Mouse (Mus musculus) heart, adult 18-20 months (tissue): ENCODE results near the gene Cym. TPM values are rescaled to one million over a fixed set of nuclear protein-coding genes. Genes with fewer than 3 reads are reported as not detected.

Experiments
- DNase-seq, 2 experiments: peaks; one replicate each; pipeline ENCODE4 v3.0.0; 2021 to 2022; ENCODE audit warnings: mixed read lengths in 1 of 2
- total RNA-seq, 2 experiments: library from RNA; stranded (reverse); gene quantifications; 2 replicates each; pipeline ENCODE4 v1.2.3; 2021

The Cym gene
- total RNA-seq, 2 experiments from 2014 or later = not detected

DNA sequence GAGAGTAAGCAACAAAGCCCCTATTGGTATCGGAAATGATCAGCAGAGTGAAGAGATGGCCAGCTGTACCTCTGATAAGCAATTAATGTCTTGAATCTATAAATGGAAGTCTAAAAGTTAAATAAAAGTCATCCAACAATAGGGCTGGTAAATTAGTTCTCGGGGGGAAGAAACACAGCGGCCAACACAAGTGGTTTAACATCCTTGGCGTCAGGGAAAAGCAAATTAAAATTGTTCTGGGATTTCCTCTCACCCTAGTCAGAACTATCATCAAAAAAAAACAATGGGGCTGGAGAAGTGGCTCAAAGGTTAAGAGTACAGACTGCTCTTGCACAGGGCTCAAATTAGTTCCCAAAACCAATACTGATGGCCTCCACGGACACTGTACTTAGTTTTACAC, 4.3 kb upstream of the Cym start:
- DNase-seq = peak in 1 of 2 experiments; percentile 39

DNA sequence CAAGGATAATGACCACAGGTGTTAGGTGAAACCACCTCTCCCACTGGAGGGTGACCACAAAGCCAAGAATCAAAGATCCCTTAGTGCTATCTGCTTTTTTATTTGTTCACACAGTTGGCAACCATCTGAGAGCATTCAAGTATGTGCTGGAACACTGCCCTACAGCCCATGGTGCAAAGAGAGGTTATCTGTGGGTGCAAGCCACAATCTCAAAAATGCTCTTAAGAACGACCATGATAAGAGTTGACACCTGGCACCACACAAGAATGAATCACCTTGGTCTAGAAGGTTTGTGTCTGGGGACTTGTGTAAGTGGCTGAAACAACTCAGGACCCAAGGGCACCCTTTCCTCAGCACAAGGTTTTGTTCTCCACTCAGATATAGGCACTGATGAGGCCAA, 1.7 kb upstream of the Cym start:
- DNase-seq = no peak

DNA sequence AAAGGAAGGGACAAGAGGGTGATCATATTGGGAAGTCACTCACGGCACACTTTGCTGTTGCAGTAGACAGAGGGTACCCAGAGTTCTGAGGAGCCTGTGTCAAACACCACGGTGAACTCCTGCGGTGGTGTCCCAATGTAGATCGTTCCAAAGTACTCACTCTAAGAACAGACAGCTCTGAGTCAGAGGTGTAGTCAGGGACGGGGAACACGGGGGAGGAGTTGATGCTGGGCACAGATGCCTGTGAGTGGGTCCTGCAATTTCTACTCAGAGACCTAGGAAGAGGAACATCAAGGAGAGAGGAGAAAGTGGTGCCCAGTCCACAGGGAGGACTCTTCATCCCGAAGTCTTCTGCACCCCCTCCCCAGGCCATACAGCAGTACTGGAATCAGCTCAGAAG, 3.0 kb downstream of the Cym start:
- no peak for DNase-seq

DNA sequence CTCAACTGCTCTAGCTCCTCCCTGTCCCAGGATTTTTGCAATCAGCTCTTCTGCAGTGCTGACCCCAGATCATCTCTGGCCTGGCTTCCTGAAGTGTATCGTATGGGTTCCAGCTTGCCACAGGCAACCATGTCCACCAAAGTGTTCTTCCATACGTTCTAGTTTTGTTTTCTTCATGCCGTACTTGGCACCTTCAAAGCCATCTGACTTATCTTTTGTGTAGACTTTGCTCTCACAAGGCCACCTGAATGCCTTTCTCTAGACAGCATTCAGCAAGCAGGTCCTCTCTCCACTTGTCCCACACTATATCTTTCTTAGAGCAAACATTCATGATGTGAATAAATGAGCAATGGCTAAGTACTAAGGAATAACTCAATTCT, 4.4 kb downstream of the Cym start:
- no peak for DNase-seq

DNA sequence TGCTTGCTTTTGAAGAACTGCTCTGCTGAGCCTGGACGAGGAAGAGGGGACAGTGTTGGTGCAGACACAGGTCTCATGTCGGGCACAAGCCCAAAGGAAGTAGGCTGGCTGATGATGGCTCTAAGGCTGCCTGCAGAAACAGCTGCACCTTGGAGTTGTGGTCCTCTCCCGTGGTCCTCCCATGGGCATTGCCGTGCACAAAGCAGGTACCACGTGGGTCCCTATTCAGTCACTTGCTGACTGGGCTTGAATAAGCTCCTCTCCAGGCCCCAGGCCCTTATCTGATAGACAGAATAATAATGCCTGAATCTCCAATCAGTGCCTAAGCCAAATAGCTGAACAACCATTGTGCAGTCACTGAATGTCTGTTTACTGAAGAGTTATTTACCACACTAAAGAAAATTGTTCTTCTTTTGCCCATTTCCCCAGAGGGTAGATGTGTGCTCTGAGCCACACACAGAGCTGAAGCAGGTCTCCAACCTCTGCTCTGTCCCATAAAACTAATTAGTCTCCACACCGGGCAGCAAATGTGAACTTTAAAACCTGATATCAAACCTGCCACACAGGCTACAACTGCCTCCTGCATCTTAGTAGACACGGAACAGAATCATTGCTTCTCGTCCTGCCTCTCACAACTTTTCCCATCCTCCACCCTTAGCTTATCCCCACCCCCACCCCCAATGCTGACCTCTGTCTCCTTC, 5.0 kb downstream of the Cym start:
- no peak for DNase-seq

DNA sequence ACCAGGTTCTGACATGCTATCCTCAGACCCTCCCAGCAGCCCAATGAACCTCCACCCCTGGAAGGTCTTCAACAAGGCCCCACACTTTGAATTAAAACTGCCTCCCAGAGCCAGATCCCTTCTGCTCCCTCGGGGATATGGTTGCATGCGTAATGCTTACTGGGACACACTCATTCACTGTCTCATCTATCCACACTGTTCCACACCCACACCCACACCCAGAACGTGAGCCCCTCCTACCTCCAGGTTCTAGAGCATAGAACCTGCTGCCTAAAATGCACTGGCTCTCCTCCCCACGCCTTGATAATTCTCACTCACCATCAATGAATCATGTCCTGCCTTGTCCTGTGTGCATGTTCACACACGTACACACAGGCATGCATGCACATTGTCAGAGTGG, 6.9 kb downstream of the Cym start:
- no peak for DNase-seq

DNA sequence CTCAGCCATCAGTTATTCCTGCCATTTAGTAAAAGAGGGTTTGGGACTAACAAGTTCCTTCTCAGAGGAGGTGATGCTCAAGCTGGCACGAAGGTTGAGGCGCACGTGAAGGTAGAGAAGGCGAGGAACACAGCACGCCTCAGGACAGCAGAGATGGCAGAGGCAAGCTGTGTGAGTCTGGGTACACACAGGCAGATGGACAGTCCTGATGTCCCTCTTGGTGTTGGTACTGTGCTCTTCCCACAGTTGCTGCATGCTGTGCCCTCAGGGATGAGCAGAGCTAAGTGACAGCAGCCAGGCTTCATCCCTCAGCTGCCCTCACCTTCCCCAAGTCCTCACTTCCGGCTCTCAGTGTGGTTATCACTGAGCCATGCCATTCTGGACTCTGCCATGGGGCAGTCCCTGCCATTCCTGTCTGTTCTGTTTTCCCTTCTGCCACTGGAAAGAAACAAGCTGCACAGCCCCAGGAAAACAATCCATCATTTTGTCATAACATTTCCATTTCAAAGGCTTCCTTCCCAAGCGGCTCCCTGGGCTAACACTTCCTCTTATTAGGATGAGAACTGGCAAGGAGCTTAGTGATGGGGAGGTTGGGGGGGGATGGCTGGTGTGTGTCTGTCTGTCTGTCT, 13.8 kb downstream of the Cym start:
- no peak for DNase-seq

DNA sequence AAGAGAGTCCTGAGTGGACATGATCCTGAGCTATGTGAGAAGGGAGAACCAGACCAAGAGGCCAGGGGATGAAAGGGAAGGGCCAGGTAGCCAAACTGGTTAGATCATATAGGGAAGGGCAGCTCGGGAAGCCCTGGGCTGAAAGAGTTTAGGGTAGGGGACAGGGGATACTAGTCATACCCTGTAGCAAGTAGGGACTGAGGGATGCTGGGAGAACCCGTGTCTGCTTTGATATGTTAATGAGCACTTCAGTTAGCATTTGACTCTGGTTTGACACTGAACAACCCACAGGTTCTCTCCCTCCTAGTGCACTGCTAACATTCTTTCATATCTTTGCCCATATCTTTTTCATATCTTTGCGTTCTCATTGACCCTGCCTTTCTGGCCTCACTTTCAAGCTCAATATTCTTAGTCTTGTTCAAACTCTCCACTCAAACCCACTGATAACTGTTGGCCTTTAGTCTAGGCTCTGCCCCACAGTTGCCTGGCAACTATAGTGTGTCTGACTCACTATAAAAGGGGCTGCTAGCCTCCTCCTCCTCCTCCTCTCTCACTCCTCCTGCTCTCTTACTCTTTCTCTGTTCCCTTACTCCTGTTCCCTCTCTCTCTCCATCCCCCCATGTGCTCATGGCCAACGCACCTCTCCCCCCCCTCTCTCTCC, 14.9 kb downstream of the Cym start:
- DNase-seq = peak in 1 of 2 experiments; percentile 12

DNA sequence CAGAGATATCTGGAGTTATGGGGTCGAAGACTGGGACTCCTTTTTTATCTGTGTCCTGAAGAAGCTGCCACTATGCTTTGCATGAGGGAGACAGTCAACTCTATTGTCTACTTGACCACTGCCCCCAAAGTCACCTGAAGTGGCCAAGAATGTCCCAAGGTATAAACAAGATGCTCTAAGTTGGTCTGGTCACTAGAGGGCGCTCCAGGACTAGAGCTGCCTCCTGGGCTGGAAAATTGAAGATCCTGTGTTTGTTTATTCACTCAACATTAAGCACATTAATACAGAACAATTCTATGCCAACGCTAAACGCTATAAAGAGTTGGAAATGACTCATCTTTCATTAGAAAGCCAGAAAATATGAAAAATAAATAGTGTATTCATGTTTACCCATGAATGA, 15.5 kb downstream of the Cym start:
- peak; percentile 70 to 89 for DNase-seq

DNA sequence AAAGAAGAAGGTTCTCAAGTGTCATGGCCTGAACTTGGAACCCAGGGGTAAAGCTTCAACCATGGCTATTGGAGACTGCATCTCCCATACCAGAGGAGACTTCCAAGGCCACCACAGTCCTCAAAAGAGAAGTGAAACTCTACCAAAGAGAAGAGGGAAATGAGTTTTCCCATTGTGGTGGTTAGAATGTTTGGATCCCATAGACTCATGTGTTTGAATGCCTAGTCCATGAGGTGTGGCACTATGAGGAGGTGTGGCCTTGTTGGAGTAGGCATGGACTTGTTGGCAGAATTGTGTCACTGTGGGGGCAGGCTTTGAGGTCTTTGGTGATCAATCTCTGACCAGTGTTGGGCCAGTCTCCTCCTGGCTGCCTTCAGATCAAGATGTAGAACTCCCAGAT, 16.4 kb downstream of the Cym start:
- DNase-seq = no peak

DNA sequence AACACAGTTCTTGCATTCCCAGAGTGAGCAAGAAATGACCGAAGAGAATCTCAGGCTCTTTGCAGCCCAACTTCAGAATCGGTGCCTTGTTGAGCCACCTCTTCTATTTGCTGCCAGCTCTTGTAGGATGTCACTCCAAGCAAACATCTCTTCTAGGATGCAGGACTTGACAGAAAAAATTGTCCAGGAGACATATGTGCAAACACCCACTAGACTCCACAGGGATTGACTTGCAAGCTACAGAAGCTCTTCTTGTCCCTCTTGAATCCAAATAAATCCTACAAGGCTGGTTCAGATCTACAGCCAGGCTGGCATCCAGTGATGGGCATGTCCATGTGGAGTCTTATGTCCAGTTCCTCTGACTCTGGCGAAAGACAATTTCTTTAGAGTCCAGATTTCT, 17.1 kb downstream of the Cym start:
- DNase-seq = no peak

DNA sequence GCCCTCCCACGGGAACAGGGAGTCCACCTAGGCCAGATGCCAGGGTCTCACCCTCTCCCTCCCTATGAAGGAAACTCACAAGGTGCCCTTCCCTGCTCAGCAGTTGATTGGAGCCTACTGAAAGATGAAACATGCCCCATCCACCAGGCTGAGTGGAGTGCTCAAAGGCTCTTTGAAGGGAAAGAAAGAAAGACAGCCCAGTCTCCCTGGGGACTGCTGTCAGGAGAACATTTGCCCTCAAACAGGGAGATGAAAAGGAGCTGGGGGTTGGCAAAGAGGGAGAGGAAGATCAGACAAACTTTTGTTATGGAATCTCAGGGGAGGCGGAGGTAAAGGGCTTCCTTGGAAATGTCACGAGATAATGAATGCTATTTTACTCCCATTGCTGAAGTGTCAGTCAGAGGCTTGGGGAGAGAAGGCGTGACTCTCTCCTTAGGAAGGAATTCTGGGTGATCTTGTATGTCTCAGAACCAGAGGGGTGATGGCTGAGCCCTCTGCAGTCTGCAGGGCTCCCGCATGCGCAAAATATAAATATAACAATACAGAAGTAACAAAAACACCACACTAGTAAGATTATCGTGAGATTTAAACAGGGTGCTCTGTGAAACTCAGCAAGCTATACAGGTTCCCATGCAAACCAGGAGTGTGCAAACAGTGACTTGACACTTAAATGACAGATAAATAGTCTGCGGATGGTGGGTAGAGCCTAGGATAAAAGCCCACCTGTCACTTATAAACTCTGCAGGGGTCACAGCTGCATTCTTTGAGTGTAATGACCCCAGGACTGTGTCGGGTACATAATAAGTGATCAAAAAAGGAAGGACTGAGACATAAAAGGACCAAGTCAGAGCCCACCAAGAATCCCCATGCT, 20.0 kb downstream of the Cym start:
- no peak for DNase-seq

DNA sequence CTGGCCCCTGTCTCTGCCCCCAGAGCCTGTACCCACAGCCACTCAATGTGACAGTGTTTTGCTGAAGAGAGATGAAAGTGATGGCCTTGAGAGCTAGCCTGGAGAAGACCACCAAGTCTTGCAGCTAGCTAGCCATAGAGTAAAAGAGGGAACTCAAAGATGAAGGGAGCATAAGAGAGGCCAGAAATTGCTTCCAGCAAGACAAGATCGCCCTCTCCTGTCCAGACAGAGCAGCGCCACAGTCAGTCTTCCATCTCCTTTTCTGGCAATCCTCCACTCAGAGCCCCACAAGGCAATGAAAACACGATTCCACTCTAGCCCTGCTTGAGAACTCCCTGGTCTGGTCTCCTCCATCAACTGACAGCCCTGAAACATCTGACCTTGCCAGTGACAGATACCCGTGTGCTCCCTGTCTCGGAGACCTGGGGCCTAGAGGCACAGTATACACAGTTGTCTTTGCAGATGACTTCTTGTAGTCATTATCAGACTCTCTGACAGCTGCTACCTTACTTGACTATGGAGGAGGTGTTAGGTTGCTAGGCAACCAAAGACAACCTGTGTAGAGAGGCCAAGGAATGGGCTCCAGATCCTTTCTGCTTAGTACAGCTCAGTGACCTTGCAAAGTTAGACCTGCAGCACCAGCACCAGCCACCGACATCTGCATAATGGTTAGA, 33.2 kb downstream of the Cym start:
- peak; percentile 13 to 54 for DNase-seq

DNA sequence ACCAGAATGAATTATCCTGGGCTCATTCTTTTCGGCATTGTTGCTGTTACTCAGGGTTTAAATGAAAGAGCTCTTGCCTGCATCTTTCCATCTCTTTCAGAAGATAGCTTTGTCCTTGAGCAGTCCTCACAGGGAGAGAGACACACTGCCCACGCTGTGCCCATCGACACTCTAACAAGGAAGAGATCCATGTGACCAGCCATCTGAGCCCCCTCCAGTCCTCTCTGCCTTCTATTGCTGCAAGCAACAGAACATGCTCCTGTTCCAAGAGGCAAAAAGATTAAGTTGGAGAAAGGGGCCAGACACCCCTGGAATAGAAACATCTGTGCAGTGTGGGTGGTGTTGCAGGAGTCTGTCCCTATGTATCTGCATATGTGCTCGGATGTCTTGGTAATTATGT, 34.5 kb downstream of the Cym start:
- DNase-seq = no peak

DNA sequence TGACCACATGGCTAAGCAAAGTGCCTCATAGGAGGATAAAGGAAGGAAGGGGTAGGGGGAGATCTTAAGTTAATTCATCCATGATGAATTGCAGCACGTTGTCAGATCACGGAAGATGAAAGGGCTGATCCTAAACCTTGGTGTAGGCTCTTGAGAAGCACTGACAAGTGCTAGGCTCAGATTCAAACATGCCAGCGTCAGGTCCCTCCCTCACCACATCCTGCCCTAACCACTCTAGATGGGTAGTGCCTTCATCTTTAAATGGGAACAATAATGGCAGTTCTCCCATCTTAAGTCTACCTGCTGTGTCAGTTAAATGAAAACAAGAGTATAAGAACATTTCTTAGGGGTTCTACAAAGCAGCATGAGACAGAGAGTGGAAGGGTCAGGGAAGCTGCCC, 35.9 kb downstream of the Cym start:
- DNase-seq = no peak

DNA sequence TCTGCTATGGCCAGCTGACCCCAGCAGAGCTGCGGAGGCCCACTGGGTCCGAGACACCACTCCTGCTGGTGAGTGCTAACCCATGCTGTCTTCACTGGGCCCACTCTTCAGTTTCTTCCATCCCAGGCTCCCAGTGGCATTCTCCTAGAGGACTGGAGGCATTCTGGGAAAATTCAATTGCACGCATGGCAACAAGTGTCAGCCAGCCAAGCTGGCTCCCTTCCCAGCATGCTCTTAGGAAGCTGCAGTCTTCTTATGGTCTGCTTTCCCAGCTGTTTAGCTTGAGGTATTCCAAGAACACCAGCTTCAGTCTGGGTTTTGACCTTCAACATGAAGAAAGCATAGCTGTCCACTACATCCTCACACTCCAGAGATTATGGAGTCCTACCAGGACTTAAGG, 38.4 kb downstream of the Cym start:
- peak; percentile 42 to 46 for DNase-seq

DNA sequence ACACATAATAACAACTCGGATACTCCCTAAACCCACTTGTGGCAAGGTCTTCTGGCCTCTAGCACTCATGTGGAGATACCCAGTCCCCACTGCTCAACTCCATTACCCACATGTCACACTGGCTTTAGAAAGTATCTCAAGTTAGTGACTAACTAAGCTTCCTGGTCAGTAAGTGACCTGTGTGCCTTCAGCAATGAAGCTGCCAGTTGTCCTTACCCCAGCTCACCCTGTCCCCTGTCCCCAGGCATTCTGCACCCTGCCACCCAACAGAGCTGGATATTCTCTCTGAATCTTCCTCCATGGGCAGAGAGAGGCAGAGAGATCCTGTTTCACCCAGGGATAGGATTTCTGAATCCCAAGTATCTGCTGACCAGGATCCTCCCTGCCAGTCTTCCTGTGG, 38.8 kb downstream of the Cym start, which contains the start of gene Kcna10:
Gene Kcna10 (plus strand): TSS at position 301 of the 400 bp plus-strand sequence.
- no peak for DNase-seq

DNA sequence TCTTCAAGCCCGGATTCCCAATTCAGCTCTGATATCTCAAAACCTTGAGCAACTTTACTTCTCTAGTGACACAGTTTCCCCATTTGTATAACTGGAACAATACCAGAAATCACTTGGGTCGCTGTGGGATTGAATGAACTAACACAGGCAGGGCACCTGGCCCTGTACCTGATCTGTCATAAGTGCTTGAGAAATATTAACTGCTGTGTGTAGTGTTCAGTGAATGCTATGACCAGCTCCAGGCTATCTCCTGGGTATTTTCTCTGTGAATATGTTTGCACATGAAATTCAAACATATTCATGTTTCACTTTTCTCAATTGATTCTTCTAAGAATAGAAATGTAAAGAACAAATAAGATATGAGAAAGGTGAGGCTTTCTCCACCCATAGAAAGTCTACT, 40.7 kb downstream of the Cym start:
- no peak for DNase-seq

DNA sequence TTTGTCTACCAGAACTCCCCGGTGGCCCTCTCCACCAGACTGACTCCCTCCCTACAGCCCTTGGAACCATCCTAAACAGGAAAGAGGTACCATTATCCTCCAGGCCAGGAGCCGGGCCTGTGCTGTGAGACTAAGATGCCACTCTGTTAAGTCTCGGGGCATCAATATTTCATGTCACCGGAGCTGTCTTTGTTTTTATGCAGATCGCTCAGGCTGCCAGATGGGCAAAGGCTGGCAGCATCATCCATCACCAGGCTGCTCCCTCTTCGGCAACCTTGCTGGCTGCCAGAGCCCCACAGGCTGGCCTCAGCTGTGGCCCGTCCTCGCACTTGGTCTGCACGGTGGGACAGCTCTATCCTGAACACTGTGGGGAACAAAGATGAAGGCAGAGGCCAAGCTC, 45.0 kb downstream of the Cym start:
- DNase-seq = no peak

DNA sequence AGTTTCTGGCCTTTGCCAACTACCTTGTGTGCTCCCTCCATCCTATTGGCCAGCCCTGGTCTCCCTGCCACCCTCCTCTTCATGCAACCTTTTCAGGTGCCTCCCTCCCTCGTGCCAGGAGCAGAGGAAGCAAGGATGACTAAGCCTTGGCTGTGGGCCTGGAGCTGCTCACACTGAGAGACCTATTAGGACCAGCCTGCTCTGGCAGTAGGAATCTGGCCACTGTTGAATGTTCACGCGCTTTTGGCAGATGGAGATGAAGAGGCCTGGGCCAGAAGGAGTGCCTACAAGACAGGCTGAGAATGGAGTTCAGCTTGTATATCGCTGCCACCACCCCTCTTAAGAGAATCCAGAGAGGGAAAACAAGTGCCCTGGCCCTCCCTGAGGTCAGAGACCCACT, 46.0 kb downstream of the Cym start:
- DNase-seq = peak; percentile 69 to 83

DNA sequence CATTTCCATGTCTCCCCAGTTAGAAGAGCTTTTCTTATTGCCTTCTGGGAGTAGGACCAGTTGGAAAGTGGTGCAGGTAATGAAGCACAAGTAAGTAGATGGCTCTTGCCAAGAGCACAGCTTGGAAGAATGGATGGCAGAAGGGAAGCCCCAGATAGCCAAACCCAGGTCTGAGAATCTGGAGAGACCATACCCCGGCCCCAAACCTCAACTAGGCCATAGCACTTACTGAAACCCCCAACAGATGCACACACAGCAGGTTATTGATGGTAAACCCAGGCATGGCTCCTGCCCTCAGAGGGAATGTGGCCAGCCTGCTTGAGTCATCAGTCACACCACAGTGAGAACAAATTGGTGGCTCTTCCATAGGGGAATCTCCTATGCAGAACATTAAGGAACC, 49.0 kb downstream of the Cym start:
- DNase-seq = no peak

DNA sequence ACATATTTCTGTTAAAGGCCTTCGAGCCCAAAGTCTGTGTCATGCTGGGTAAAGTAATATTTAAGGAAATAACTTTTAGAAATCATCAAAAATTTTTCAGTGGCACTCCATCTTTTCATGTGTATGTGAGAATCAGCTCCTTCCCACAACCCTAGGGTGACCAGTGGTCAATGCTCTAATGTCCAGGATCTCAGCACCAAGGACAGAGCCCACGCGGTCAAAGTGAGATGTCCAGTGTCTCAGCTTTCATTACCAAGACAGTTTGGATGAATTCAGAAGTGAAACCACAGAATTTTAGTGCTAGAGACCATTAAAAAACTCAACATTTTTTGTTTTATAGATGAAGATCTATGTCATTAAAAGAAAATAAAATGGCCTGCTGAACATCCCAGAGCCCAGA, 49.6 kb downstream of the Cym start:
- DNase-seq = no peak
